Mouse (Mus musculus): ENCODE measurements around the gene Olfr1133.

- TF ChIP-seq CTCF (IDR thresholded peaks at IDR 0.05; ENCODE audit: control insufficient read depth, insufficient read depth, low read length) (no peak), POLR2A (IDR thresholded peaks at IDR 0.05; ENCODE audit: borderline replicate concordance, control insufficient read depth, low read depth, low read length) (no peak)
These were observed 20.4 kb downstream of the Olfr1133 start, which contains the start of gene Olfr1131 for GRCm38 (mm10) chr2:87626804-87627203.

All from bone marrow, adult 2 months (tissue).